Mouse (Mus musculus) heart, postnatal 0 days (tissue): ENCODE results near the gene Cxcl10.
"Not testable (repeated sequence)": the region's sequence is repeated elsewhere in the genome, so short reads cannot be mapped to it uniquely, and the experiment has no call there.

Experiments
- CTCF ChIP-seq: IDR thresholded peaks from 2 replicates; pipeline ENCODE4 v1.5.1; 2016; ENCODE audit warnings: antibody characterized with exemption, control low read depth, low read depth
- EP300 ChIP-seq: IDR thresholded peaks from 2 replicates; pipeline ENCODE4 v1.6.1; 2016; ENCODE audit warnings: antibody characterized with exemption, low read depth

GRCm38 (mm10) chr5:92352716-92353115, 4.0 kb upstream of the Cxcl10 start:
- TF ChIP-seq EP300, CTCF: not testable (repeated sequence)
